Mouse (Mus musculus): ENCODE data around the gene Mlx. TPM values are rescaled to one million over a fixed set of nuclear protein-coding genes. Genes with fewer than 3 reads are reported as not detected.

Mlx gene
- total and polyA plus RNA-seq, 3 experiments = 18.1 to 23.0 (median 21.3) TPM

GRCm38 (mm10) chr11:101083083-101083697 is 3.9 kb upstream of the Mlx start:
- Histone ChIP-seq H3K27me3 (ENCODE audit: control insufficient read depth, insufficient read depth, low read length) (peaks cover 2% of the 10 kb centered on the region; the same call in 1 of the 2 replicates), H3K36me3 (ENCODE audit: control insufficient read depth, insufficient read depth, low read length) (no peaks in the 10 kb centered on the region), H3K79me2 (replicated peaks; ENCODE audit: control insufficient read depth, insufficient read depth, low read length) (no peaks in the 10 kb centered on the region), H3K27ac (peak overlapping the region; percentile 92), H3K4me3 (peak overlapping the region; percentile 78), H3K4me1 (ENCODE audit: control insufficient read depth, insufficient read depth, low read length) (peaks cover 14% of the 10 kb centered on the region), H3K9ac (ENCODE audit: low read depth, low read length) (peak overlapping the region; percentile 93)
- no peak for TF ChIP-seq EP300 (IDR thresholded peaks at IDR 0.05; ENCODE audit: insufficient read depth, low read depth, low read length)
- TF ChIP-seq POLR2A (IDR thresholded peaks at IDR 0.05; ENCODE audit: insufficient read depth, low read depth, low read length) = no peak
- intact Hi-C loops (cut with DNase I) = loop anchor here (2.0 kb wide), 1 partner anchor 94 kb away; no protein-coding TSS in a partner anchor
- DNase-seq = no peak
- WGBS = 30% methylated on average over 19 of the region's 19 CpGs

DNA sequence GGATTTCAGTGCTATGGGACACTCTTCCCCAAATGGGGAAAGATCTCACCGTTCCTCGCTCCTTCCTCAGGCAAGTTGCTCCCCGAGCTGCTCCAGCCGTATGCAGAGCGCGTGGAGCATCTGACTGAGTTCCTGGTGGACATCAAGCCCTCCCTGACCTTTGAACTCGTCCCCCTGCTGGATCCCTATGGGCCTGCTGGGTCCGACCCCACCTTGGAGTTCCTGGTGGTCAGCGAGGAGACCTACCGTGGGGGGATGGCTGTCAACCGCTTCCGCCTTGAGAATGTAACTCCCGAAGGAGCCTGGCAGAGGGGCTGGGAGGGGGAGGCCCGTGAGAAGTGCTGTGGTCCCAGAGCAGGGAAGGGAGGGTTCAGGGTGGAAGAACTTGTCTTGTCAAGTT is 2.8 kb upstream of the Mlx start:
- Histone ChIP-seq H3K9ac (ENCODE audit: low read depth, low read length) (no peak overlapping the region), H3K79me2 (replicated peaks; ENCODE audit: control insufficient read depth, insufficient read depth, low read length) (no peaks in the 10 kb centered on the region), H3K27ac (no peak overlapping the region), H3K27me3 (ENCODE audit: control insufficient read depth, insufficient read depth, low read length) (peaks cover 2% of the 10 kb centered on the region; the same call in 1 of the 2 replicates), H3K36me3 (ENCODE audit: control insufficient read depth, insufficient read depth, low read length) (no peaks in the 10 kb centered on the region), H3K4me3 (no peak overlapping the region), H3K4me1 (ENCODE audit: control insufficient read depth, insufficient read depth, low read length) (peaks cover 14% of the 10 kb centered on the region)
- 87% methylated on average over 14 of the region's 14 CpGs for WGBS
- intact Hi-C loops (cut with DNase I) = no loop called here
- TF ChIP-seq CTCF (IDR thresholded peaks at IDR 0.05) (no peak), EP300 (IDR thresholded peaks at IDR 0.05; ENCODE audit: insufficient read depth, low read depth, low read length) (no peak), POLR2A (IDR thresholded peaks at IDR 0.05; ENCODE audit: insufficient read depth, low read depth, low read length) (no peak)
- no peak for DNase-seq

- H3K27ac ChIP-seq = no peak overlapping the region
- no peak overlapping the region for H3K9ac ChIP-seq (ENCODE audit: low read depth, low read length)
- no peaks in the 10 kb centered on the region for H3K79me2 ChIP-seq (replicated peaks; ENCODE audit: control insufficient read depth, insufficient read depth, low read length)
- H3K4me3 ChIP-seq = no peak overlapping the region
- H3K27me3 ChIP-seq (ENCODE audit: control insufficient read depth, insufficient read depth, low read length) = no peaks in the 10 kb centered on the region
- no peaks in the 10 kb centered on the region for H3K36me3 ChIP-seq (ENCODE audit: control insufficient read depth, insufficient read depth, low read length)
- TF ChIP-seq CTCF (IDR thresholded peaks at IDR 0.05) = no peak
- no peak for TF ChIP-seq EP300 (IDR thresholded peaks at IDR 0.05; ENCODE audit: insufficient read depth, low read depth, low read length)
- peaks cover 14% of the 10 kb centered on the region for H3K4me1 ChIP-seq (ENCODE audit: control insufficient read depth, insufficient read depth, low read length)
- intact Hi-C loops (cut with DNase I) = loop anchor here (5.0 kb wide), 1 partner anchor 357 kb away; the partner anchor contains the start of gene Rpl27
- no peak for DNase-seq
- 90% methylated on average over 12 of the region's 12 CpGs for WGBS
These were observed 2.3 kb upstream of the Mlx start for GRCm38 (mm10) chr11:101084811-101085210.

DNA sequence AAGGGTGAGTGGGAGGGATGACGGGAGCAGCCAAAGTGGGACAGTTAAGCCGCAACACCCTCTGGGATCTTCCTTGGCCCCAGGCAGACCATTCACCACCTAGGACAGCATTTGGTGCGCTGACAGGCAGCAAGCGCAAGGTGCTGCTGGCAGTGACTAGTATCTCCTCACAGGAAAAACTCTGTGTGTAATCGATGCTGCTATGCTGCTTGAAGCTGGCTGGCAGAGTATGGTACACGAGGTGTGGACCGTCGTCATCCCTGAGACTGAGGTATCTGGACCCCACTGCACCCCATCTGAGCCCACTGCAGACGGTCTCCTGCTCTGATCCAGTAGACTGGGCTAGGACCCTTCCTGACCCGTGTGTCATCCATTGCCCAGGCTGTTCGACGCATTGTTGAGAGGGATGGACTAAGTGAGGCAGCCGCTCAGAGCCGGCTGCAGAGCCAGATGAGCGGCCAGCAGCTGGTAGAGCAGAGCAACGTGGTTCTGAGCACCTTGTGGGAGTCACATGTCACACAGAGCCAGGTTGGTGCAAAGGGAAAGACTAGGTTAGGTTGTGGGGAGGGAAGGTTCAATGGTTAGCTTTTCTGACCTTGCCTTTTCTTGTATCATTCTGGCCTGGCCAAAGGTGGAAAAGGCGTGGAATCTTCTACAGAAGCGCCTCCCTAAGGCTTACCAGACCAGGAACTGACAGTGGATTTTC is 1.3 kb upstream of the Mlx start:
- 93% methylated on average over 18 of the region's 18 CpGs for WGBS
- Histone ChIP-seq H3K4me1 (ENCODE audit: control insufficient read depth, insufficient read depth, low read length) (peaks cover 14% of the 10 kb centered on the region), H3K4me3 (no peak overlapping the region), H3K27ac (peak overlapping the region; percentile 91; the same call in 1 of the 2 replicates), H3K36me3 (ENCODE audit: control insufficient read depth, insufficient read depth, low read length) (no peaks in the 10 kb centered on the region), H3K79me2 (replicated peaks; ENCODE audit: control insufficient read depth, insufficient read depth, low read length) (no peaks in the 10 kb centered on the region), H3K9ac (ENCODE audit: low read depth, low read length) (no peak overlapping the region), H3K27me3 (ENCODE audit: control insufficient read depth, insufficient read depth, low read length) (no peaks in the 10 kb centered on the region)
- intact Hi-C loops (cut with DNase I) = loop anchor here (2.0 to 5.0 kb wide), 2 partner anchors 33 to 357 kb away; partner anchors contain the start of genes Retreg3, Rpl27 and Tubg1
- TF ChIP-seq EP300 (IDR thresholded peaks at IDR 0.05; ENCODE audit: insufficient read depth, low read depth, low read length) (no peak), POLR2A (IDR thresholded peaks at IDR 0.05; ENCODE audit: insufficient read depth, low read depth, low read length) (no peak), CTCF (IDR thresholded peaks at IDR 0.05) (no peak)
- DNase-seq = no peak

DNA sequence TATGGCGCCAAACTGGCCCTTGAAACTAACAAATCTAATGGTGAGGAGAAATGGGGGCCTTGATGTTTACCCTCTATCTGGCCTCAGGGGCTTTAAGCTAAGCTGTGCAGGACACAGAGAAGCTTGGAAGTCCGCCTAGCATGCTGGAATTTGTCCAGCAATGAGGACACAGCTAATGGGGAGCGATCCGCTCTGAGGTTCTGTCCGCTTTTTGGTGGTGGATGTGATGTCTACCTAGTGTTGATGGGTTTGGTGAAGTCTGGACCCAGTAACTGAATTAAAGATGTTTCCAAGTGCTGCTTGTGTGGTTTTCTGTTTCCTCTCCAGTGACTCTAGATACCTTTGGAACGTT is 778 bp upstream of the Mlx start:
- H3K4me3 ChIP-seq = peak overlapping the region; percentile 72; the same call in 1 of the 2 replicates
- WGBS = 60% methylated on average over 6 of the region's 6 CpGs
- DNase-seq = no peak
- H3K27ac ChIP-seq = peak overlapping the region; percentile 91
- H3K79me2 ChIP-seq (replicated peaks; ENCODE audit: control insufficient read depth, insufficient read depth, low read length) = no peaks in the 10 kb centered on the region
- intact Hi-C loops (cut with DNase I) = loop anchor here (2.0 to 5.0 kb wide), 2 partner anchors 33 to 356 kb away; partner anchors contain the start of genes Retreg3, Rpl27 and Tubg1
- no peaks in the 10 kb centered on the region for H3K27me3 ChIP-seq (ENCODE audit: control insufficient read depth, insufficient read depth, low read length)
- TF ChIP-seq EP300 (IDR thresholded peaks at IDR 0.05; ENCODE audit: insufficient read depth, low read depth, low read length) = no peak
- no peak for TF ChIP-seq CTCF (IDR thresholded peaks at IDR 0.05)
- no peak for TF ChIP-seq POLR2A (IDR thresholded peaks at IDR 0.05; ENCODE audit: insufficient read depth, low read depth, low read length)
- peaks cover 14% of the 10 kb centered on the region for H3K4me1 ChIP-seq (ENCODE audit: control insufficient read depth, insufficient read depth, low read length)
- H3K36me3 ChIP-seq (ENCODE audit: control insufficient read depth, insufficient read depth, low read length) = no peaks in the 10 kb centered on the region
- H3K9ac ChIP-seq (ENCODE audit: low read depth, low read length) = no peak overlapping the region

GRCm38 (mm10) chr11:101087682-101088055 is 592 bp downstream of the Mlx start:
- WGBS = 6% methylated on average over 8 of the region's 8 CpGs
- H3K36me3 ChIP-seq (ENCODE audit: control insufficient read depth, insufficient read depth, low read length) = no peaks in the 10 kb centered on the region
- H3K79me2 ChIP-seq (replicated peaks; ENCODE audit: control insufficient read depth, insufficient read depth, low read length) = no peaks in the 10 kb centered on the region
- H3K4me3 ChIP-seq = peak overlapping the region; percentile 72
- no peak for DNase-seq
- H3K4me1 ChIP-seq (ENCODE audit: control insufficient read depth, insufficient read depth, low read length) = peaks cover 13% of the 10 kb centered on the region
- peak overlapping the region; percentile 91 for H3K27ac ChIP-seq
- H3K9ac ChIP-seq (ENCODE audit: low read depth, low read length) = peak overlapping the region; percentile 72
- H3K27me3 ChIP-seq (ENCODE audit: control insufficient read depth, insufficient read depth, low read length) = no peaks in the 10 kb centered on the region
- intact Hi-C loops (cut with DNase I) = loop anchor here (2.0 to 5.0 kb wide), 2 partner anchors 31 to 355 kb away; partner anchors contain the start of genes Retreg3, Rpl27 and Tubg1
- TF ChIP-seq POLR2A (IDR thresholded peaks at IDR 0.05; ENCODE audit: insufficient read depth, low read depth, low read length) = no peak
- no peak for TF ChIP-seq CTCF (IDR thresholded peaks at IDR 0.05)
- no peak for TF ChIP-seq EP300 (IDR thresholded peaks at IDR 0.05; ENCODE audit: insufficient read depth, low read depth, low read length)

Measured in heart, adult 2 months (tissue).